Mouse (Mus musculus) hindbrain, embryonic 15.5 days (tissue): ENCODE data around the gene Rnf39. TPM values are rescaled to one million over a fixed set of nuclear protein-coding genes. Genes with fewer than 3 reads are reported as not detected.

Source experiments
- ATAC-seq: fragments of 200-750 bp; cut with Nextera tagmentation; 2 replicates; pipeline ENCODE4 v1.8.0; 2017; ENCODE audit warnings: low read depth, moderate number of reproducible peaks, moderate TSS enrichment; ENCODE audit not compliant: low FRiP score
- H3K27ac ChIP-seq: fragments of 300-500 bp; sonication (generic); replicated peaks from 2 replicates; pipeline ENCODE4 v1.5.1; 2015; ENCODE audit warnings: mild to moderate bottlenecking, inconsistent platforms
- H3K27me3 ChIP-seq: fragments of 300-500 bp; sonication (generic); 2 replicates; pipeline ENCODE4 v1.6.1; 2015; ENCODE audit warnings: control low read depth, inconsistent platforms
- H3K36me3 ChIP-seq: fragments of 300-500 bp; sonication (generic); 2 replicates; pipeline ENCODE4 v1.6.1; 2015; ENCODE audit warnings: control low read depth, inconsistent platforms
- H3K4me1 ChIP-seq: fragments of 300-500 bp; sonication (generic); replicated peaks from 2 replicates; pipeline ENCODE4 v1.6.1; 2015; ENCODE audit warnings: control low read depth, inconsistent platforms
- H3K4me2 ChIP-seq: fragments of 300-500 bp; sonication (generic); 2 replicates; pipeline ENCODE4 v1.6.1; 2015; ENCODE audit warnings: moderate library complexity, mild to moderate bottlenecking, inconsistent platforms
- H3K4me3 ChIP-seq: fragments of 300-500 bp; sonication (generic); 2 replicates; pipeline ENCODE4 v1.5.1; 2015; ENCODE audit warnings: mild to moderate bottlenecking, inconsistent platforms
- H3K9ac ChIP-seq: fragments of 300-500 bp; sonication (generic); 2 replicates; pipeline ENCODE4 v1.6.1; 2015; ENCODE audit warnings: inconsistent platforms
- H3K9me3 ChIP-seq: fragments of 300-500 bp; sonication (generic); 2 replicates; pipeline ENCODE4 v1.6.1; 2016; ENCODE audit warnings: control low read depth, inconsistent platforms
- WGBS: fragments of 180-500 bp; shearing (Covaris S2); methylation state at CpG from one replicate; pipeline ENCODE4 v1.1.7; 2015; 5-methylcytosine and 5-hydroxymethylcytosine counted together
- polyA plus RNA-seq: library from polyadenylated mRNA; unstranded; fragments of >200 nt; fragmentation: Nextera tagmentation; extraction: Ambion mirVana; gene quantifications from 2 replicates; pipeline ENCODE4 v1.2.1, GENCODE M21; 2015

Gene Rnf39
- polyA plus RNA-seq, 1 experiment from 2014 or later = 1.5 TPM

- Histone ChIP-seq H3K9me3 (no peaks in the 10 kb centered on the region), H3K27ac (no peak overlapping the region), H3K36me3 (peaks cover 6% of the 10 kb centered on the region), H3K4me2 (0 out of 2 replicates have a peak overlapping the region, but pooled peaks have one; percentile 66), H3K9ac (no peak overlapping the region), H3K4me1 (peaks cover 32% of the 10 kb centered on the region), H3K4me3 (no peak overlapping the region), H3K27me3 (peaks cover 33% of the 10 kb centered on the region)
- 29% methylated on average over 9 of the region's 9 CpGs for WGBS
- ATAC-seq = no peak
Measured at GRCm38 (mm10) chr17:36944121-36944775, 1.5 kb downstream of the Rnf39 start.

- Histone ChIP-seq H3K36me3 (peaks cover 6% of the 10 kb centered on the region), H3K9ac (peak overlapping the region; percentile 56), H3K4me3 (peak overlapping the region; percentile 41), H3K4me2 (peak overlapping the region; percentile 85), H3K4me1 (peaks cover 42% of the 10 kb centered on the region), H3K9me3 (no peaks in the 10 kb centered on the region), H3K27ac (peak overlapping the region; percentile 68), H3K27me3 (peaks cover 23% of the 10 kb centered on the region)
- under 1% methylated on average over 61 of the region's 62 CpGs for WGBS
- ATAC-seq = peak; percentile 69
Measured at GRCm38 (mm10) chr17:36947051-36947819, 4.5 kb downstream of the Rnf39 start.

GRCm38 (mm10) chr17:36948286-36948685 is 5.6 kb downstream of the Rnf39 start:
- Histone ChIP-seq H3K9ac (no peak overlapping the region), H3K27ac (no peak overlapping the region), H3K36me3 (peaks cover 6% of the 10 kb centered on the region), H3K4me2 (no peak overlapping the region), H3K9me3 (no peaks in the 10 kb centered on the region), H3K4me1 (peaks cover 33% of the 10 kb centered on the region), H3K27me3 (peaks cover 17% of the 10 kb centered on the region), H3K4me3 (no peak overlapping the region)
- ATAC-seq = no peak
- 87% methylated on average over 1 of the region's 1 CpGs for WGBS

DNA sequence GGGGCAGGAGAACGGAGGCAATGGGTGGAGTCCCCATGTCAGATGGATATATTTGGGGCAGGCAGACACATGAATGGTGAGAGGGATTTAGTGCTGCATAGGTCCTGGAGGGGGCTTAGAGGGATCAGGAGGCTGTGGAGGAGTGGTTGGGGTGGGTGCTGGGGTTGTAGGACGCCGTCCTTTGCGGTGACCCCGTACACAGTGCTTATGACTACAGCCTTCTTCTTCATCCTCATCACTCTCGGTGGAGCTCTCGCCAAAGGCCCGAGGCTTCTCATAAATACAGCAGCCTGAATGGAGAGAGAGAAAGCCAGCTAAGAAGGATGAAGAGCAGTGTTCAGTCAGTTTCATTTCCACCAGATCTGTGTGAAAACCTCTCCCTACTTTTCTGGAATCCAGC is 6.5 kb downstream of the Rnf39 start:
- Histone ChIP-seq H3K9ac (no peak overlapping the region), H3K27me3 (peaks cover 9% of the 10 kb centered on the region), H3K4me1 (peaks cover 30% of the 10 kb centered on the region), H3K4me3 (no peak overlapping the region), H3K9me3 (no peaks in the 10 kb centered on the region), H3K27ac (no peak overlapping the region), H3K36me3 (peaks cover 6% of the 10 kb centered on the region), H3K4me2 (no peak overlapping the region)
- no peak for ATAC-seq
- WGBS = 94% methylated on average over 8 of the region's 8 CpGs

DNA sequence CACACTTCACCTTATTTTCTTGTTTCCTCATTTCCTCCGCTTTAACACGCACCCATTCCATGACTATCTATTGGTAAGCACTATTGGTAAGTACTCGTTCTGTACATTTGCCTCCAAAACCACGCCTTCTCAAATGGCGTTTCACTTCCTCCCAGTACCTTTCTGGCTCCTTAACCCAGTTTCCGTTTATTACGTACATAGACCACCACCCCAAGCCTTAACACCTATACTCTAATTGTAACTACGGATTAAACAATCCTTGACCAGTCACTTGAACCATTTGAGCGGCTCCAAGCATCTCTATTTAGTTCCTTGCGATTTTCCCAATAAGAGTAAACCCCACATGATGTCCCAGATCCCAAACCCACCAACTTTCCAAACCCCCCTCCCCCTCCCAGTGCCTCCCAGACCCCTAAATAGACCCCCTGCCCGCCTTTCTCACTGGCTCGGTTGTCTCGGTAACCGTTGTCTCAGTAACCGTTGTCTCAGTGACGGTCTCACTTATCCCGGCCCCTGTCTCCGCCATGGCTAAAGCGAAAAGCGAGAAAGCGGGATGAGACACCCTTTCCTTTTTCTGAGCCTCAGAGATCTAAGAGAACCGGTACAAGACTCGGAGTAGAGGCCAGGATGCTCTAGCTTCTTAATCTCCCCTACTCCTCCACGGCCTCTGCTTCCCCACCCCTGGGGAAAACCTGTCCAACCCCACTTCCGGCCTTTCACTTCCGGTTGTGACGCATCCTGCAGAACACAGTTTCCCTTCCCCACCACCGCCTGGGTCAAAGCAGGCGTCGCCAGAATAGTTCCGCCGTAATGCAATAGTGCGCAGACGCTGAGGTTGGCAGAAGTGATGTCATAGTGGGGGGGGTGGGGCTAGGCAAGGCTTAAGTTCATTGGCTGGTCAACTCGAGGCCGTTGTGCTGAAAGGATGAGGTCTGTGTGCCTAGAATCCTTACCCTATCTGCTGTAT is 8.5 kb downstream of the Rnf39 start, which contains the start of gene Ppp1r11:
Gene Ppp1r11 (minus strand): TSS at position 761 of the 967 bp plus-strand sequence.
- Histone ChIP-seq H3K27me3 (no peaks in the 10 kb centered on the region), H3K9ac (peak within 1 kb of the TSS; percentile 75), H3K4me1 (peaks cover 21% of the 10 kb centered on the region), H3K27ac (peak within 1 kb of the TSS; percentile 92), H3K36me3 (peaks cover 11% of the 10 kb centered on the region), H3K4me2 (peak within 1 kb of the TSS; percentile 76), H3K4me3 (peak within 1 kb of the TSS; percentile 85), H3K9me3 (no peaks in the 10 kb centered on the region)
- ATAC-seq = peak; percentile 96
- 2% methylated on average over 36 of the region's 36 CpGs for WGBS

DNA sequence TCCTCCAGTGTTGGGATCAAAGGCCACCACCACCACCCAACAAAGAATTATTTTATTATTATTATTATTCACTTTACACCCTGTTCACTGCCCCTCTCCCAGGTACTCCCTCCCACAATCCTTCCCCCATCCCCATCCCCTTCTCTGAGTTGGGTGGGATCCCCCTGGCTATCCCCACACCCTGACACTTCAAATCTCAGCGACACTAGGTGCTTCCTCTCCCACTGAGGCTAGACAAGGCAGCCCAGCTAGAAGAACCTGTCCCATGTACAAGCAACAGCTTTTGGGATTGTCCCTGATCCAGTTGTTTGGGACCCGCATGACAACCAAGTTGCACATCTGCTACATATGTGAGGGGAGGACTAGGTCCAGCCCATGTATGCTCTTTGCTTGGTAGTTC is 9.9 kb downstream of the Rnf39 start:
- 89% methylated on average over 2 of the region's 2 CpGs for WGBS
- Histone ChIP-seq H3K27me3 (no peaks in the 10 kb centered on the region), H3K4me3 (no peak overlapping the region), H3K36me3 (peaks cover 14% of the 10 kb centered on the region), H3K9me3 (no peaks in the 10 kb centered on the region), H3K4me2 (no peak overlapping the region), H3K27ac (no peak overlapping the region), H3K9ac (no peak overlapping the region), H3K4me1 (peaks cover 20% of the 10 kb centered on the region)
- no peak for ATAC-seq

DNA sequence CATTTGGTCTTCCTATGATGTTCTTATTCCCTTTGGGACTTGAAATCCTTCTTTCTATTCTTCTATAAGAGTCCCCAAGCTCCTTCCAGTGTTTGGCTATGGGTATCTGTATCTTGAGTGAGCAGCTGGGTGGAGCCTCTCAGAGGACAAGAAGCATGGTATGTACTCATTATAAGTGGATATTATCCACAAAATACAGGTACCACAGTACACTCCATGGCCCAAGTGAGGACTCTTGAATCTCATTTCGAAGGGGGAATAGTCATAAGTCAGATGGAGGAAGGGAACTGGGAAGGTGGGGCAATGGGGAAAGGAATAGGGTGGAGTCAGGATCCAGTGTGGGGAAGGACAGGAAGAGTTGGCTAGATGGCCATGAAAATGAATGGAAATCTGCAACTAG is 10.3 kb downstream of the Rnf39 start:
- 94% methylated on average over 1 of the region's 1 CpGs for WGBS

DNA sequence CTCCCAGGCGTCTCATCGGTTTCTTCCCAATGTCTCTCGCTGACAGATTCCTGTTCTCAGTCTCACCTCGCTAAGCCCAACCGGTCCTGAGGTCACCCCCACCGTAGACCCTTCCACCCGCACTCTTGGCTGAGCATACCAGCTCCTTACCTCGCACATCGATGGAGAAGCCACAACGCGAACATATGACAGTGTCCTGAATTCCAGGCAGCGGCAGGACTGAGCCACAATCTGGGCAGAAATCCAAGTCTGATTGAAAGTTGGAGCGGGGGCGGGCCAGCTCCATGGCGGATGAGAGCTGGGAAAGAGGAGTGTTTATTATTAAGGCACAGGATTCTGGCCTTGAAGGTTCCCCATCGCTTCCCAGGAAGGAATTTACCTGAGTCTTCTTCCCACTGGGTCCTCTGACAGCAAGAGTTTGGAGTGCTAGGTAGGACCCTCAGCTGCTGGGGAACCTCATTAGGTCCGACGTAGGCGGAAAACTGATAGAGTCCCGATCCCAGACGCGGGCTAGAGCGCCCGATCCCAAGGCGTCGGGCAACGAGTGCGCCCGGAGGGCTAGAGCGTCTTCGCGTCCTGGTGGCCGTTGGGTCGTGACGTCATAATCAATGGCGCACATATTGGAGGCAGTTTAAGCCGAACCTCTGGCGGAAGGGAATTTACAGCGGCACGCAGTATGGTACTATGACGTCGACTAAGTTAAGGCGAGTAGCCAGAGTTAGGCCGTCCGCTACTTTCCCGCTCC is 15.5 kb downstream of the Rnf39 start, which contains the start of the genes Znrd1 and Znrd1as:
Gene Znrd1 (minus strand): TSS at position 561 of the 745 bp plus-strand sequence.
Gene Znrd1as (plus strand): TSS at position 594 of the 745 bp plus-strand sequence.
- H3K27ac ChIP-seq = peak within 1 kb of the TSS; percentile 77
- H3K36me3 ChIP-seq = 0 out of 2 replicates have a peak, but pooled peaks cover 7% of the 10 kb centered on the region
- H3K27me3 ChIP-seq = no peaks in the 10 kb centered on the region
- H3K9ac ChIP-seq = peak within 1 kb of the TSS; percentile 73
- ATAC-seq = peak; percentile 97
- H3K4me1 ChIP-seq = peaks cover 23% of the 10 kb centered on the region
- peak within 1 kb of the TSS; percentile 66 for H3K4me3 ChIP-seq
- H3K9me3 ChIP-seq = no peaks in the 10 kb centered on the region
- peak within 1 kb of the TSS; percentile 74 for H3K4me2 ChIP-seq
- under 1% methylated on average over 46 of the region's 46 CpGs for whole genome bisulfite sequencing

More for the DNA sequence above, 10.3 kb downstream of the Rnf39 start:
- no peak for ATAC-seq
- Histone ChIP-seq H3K4me1 (peaks cover 22% of the 10 kb centered on the region), H3K36me3 (peaks cover 14% of the 10 kb centered on the region), H3K27ac (no peak overlapping the region), H3K4me3 (no peak overlapping the region), H3K9ac (no peak overlapping the region), H3K9me3 (no peaks in the 10 kb centered on the region), H3K27me3 (no peaks in the 10 kb centered on the region), H3K4me2 (no peak overlapping the region)

DNA sequence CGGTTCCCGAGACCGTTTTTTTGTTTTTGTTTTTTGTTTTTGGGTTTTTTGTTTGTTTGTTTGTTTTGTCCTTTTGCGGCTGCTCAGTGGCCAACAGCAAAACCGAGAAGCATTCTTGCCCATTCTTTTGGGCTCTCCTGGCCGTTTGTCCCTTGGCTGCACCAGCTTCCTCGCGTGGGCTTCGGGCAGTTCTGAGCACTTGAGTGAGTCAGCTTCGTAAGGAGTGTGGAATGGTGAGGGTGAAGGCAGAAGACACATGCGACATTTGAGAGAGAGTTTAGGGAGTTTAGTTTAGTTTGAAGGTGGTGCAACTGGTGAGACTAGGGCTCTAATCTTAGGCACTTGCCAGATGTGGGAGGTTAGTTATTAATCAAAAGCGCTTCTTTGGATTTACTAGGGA is 16.2 kb downstream of the Rnf39 start:
- ATAC-seq = no peak
- Histone ChIP-seq H3K4me3 (peak overlapping the region; percentile 66), H3K9me3 (no peaks in the 10 kb centered on the region), H3K27ac (peak overlapping the region; percentile 77), H3K4me2 (peak overlapping the region; percentile 74), H3K36me3 (0 out of 2 replicates have a peak, but pooled peaks cover 7% of the 10 kb centered on the region), H3K9ac (peak overlapping the region; percentile 73), H3K4me1 (peaks cover 23% of the 10 kb centered on the region), H3K27me3 (no peaks in the 10 kb centered on the region)
- WGBS = 12% methylated on average over 12 of the region's 12 CpGs

- Histone ChIP-seq H3K36me3 (0 out of 2 replicates have a peak, but pooled peaks cover 5% of the 10 kb centered on the region), H3K4me2 (no peak overlapping the region), H3K4me1 (peaks cover 23% of the 10 kb centered on the region), H3K27ac (no peak overlapping the region), H3K9me3 (no peaks in the 10 kb centered on the region), H3K4me3 (no peak overlapping the region), H3K27me3 (no peaks in the 10 kb centered on the region), H3K9ac (no peak overlapping the region)
- WGBS = 72% methylated on average over 1 of the region's 1 CpGs
- no peak for ATAC-seq
Measured at GRCm38 (mm10) chr17:36961125-36961524, 18.4 kb downstream of the Rnf39 start.

DNA sequence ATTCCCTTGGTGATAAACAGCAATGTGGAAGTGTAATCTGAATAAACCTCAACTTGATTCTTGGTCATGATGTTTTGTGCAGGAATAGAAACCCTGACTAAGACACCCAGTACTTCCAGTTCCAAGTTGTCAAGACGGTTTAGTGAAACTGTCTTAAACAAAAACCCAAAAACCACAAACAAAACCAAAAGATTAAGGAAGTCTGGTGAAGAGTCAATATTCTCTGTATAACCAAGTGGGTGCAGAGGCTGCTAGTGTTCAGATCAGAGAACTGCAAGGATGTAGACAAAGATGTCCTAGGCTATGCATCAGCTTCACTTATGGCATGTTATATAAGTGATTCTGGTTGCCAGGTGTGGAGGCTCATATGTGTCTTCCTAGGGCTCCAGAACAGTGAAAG is 24.2 kb downstream of the Rnf39 start:
- ATAC-seq = no peak
- Histone ChIP-seq H3K9ac (no peak overlapping the region), H3K4me1 (no peaks in the 10 kb centered on the region), H3K27ac (no peak overlapping the region), H3K9me3 (no peaks in the 10 kb centered on the region), H3K4me2 (no peak overlapping the region), H3K4me3 (no peak overlapping the region), H3K36me3 (no peaks in the 10 kb centered on the region), H3K27me3 (no peaks in the 10 kb centered on the region)
- 91% methylated on average over 1 of the region's 1 CpGs for WGBS
